Mouse (Mus musculus): ENCODE results near the gene Galp.
"Not testable (repeated sequence)": the region's sequence is repeated elsewhere in the genome, so short reads cannot be mapped to it uniquely, and the experiment has no call there.

Gene Galp

GRCm38 (mm10) chr7:6257386-6257785 is 60.5 kb downstream of the Galp start:
- no peak for DNase-seq (ENCODE audit: low read depth)

GRCm38 (mm10) chr7:6258232-6259220 is 61.6 kb downstream of the Galp start:
- no peak for DNase-seq (ENCODE audit: low read depth)

DNA sequence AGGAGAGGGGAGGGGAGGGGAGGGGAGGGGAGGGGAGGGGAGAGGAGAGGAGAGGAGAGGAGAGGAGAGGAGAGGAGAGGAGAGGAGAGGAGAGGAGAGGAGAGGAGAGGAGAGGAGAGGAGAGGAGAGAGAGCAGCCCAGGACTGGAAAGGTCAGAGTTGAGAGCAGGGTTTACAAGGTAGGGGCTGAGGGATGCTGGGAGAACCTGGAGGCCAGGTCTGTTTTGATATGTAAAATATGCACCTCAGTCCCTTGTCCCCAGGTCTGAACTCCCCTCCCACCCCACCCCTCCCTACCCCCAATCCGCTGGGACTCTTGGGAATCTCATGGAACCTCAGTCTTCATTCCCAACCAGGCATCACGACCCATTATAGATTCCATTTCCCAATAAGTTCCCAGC is 63.1 kb downstream of the Galp start:
- DNase-seq (ENCODE audit: low read depth): not testable (repeated sequence)

DNA sequence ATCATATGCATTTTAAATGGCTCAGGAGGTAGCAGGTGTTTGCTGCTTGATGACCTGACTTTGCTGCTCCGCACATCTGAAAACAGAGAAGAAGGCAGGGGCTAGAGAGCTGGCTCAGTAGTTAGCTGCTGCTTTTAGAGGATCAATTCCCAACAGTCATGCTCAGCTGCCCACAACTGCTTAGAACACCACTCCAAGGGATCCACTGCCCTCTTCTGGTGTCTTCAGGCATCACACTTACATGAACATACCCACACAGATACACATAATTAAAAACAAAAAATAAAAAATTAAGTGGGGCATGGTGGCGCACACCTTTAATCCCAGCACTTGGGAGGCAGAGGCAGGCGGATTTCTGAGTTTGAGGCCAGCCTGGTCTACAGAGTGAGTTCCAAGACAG is 65.2 kb downstream of the Galp start:
- DNase-seq (ENCODE audit: low read depth): peak; percentile 41

- no peak for DNase-seq (ENCODE audit: low read depth)
Measured at GRCm38 (mm10) chr7:6262984-6263383, 66.1 kb downstream of the Galp start.

GRCm38 (mm10) chr7:6265695-6266094 is 68.8 kb downstream of the Galp start:
- peak; percentile 63 for DNase-seq (ENCODE audit: low read depth)

All from 416B (cell line).